Mouse (Mus musculus) heart, embryonic 12.5 days (tissue): Measurements from ENCODE around the gene Rab36. TPM values are rescaled to one million over a fixed set of nuclear protein-coding genes. Genes with fewer than 3 reads are reported as not detected.

Experiments used
- ATAC-seq: fragments of 200-750 bp; cut with Nextera tagmentation; 2 replicates; pipeline ENCODE4 v1.8.0; 2017; ENCODE audit warnings: moderate TSS enrichment, moderate library complexity; ENCODE audit not compliant: insufficient number of reproducible peaks, low FRiP score
- H3K27ac ChIP-seq: fragments of 300-500 bp; sonication (generic); 2 replicates; pipeline ENCODE4 v1.5.1; 2016; ENCODE audit warnings: mild to moderate bottlenecking, moderate library complexity; ENCODE audit not compliant: poor library complexity, severe bottlenecking
- H3K27me3 ChIP-seq: fragments of 300-500 bp; sonication (generic); replicated peaks from 2 replicates; pipeline ENCODE4 v1.6.1; 2016; ENCODE audit warnings: mild to moderate bottlenecking, moderate library complexity
- H3K36me3 ChIP-seq: fragments of 300-500 bp; sonication (generic); 2 replicates; pipeline ENCODE4 v1.6.1; 2016; ENCODE audit warnings: mild to moderate bottlenecking, moderate library complexity
- H3K4me1 ChIP-seq: fragments of 300-500 bp; sonication (generic); replicated peaks from 2 replicates; pipeline ENCODE4 v1.6.1; 2016; ENCODE audit warnings: mild to moderate bottlenecking
- H3K4me2 ChIP-seq: fragments of 300-500 bp; sonication (generic); 2 replicates; pipeline ENCODE4 v1.6.1; 2016; ENCODE audit warnings: mild to moderate bottlenecking, moderate library complexity
- H3K4me3 ChIP-seq: fragments of 300-500 bp; sonication (generic); 2 replicates; pipeline ENCODE4 v1.5.1; 2016; ENCODE audit warnings: mild to moderate bottlenecking
- H3K9ac ChIP-seq: fragments of 300-500 bp; sonication (generic); 2 replicates; pipeline ENCODE4 v1.6.1; 2016; ENCODE audit warnings: mild to moderate bottlenecking, moderate library complexity
- H3K9me3 ChIP-seq: fragments of 300-500 bp; sonication (generic); replicated peaks from 2 replicates; pipeline ENCODE4 v1.6.1; 2016; ENCODE audit warnings: mild to moderate bottlenecking, moderate library complexity
- WGBS: fragments of 180-500 bp; shearing (Covaris S2); methylation state at CpG from one replicate; pipeline ENCODE4 v1.1.7; 2016; 5-methylcytosine and 5-hydroxymethylcytosine counted together
- polyA plus RNA-seq: library from polyadenylated mRNA; unstranded; fragments of >200 nt; fragmentation: Nextera tagmentation; extraction: Ambion mirVana; gene quantifications from 2 replicates; pipeline ENCODE4 v1.2.1, GENCODE M21; 2016

Rab36 gene
- polyA plus RNA-seq, 1 experiment from 2014 or later = 4.8 TPM

DNA sequence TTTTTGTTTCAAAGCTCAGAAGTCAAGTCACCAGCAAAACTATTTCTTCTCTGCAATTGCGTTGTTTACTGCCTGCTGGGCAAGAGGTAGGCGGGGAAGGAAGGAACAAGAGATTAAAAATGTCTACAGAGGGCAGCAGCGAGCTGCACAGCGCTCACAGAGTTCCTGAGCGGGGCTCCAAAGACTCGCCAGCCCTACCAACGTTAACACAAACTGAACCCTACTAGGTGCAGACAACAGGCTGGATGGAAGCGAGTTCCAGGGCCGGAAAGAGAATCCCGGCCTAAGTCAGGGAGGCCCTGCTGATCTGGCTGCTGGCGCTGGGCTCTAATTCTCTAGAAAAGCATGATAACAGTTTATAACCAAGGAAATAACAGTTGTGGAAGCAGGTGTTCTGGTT is 22.5 kb downstream of the Rab36 start:
- ATAC-seq = peak; percentile 47; the same call in 1 of the 2 replicates
- Histone ChIP-seq H3K9me3 (no peaks in the 10 kb centered on the region), H3K4me2 (peak overlapping the region; percentile 90), H3K27me3 (peaks cover 14% of the 10 kb centered on the region), H3K4me3 (peak overlapping the region; percentile 95), H3K4me1 (peaks cover 54% of the 10 kb centered on the region), H3K27ac (no peak overlapping the region), H3K36me3 (0 out of 2 replicates have a peak, but pooled peaks cover 2% of the 10 kb centered on the region), H3K9ac (no peak overlapping the region)
- 1% methylated on average over 11 of the region's 11 CpGs for WGBS

DNA sequence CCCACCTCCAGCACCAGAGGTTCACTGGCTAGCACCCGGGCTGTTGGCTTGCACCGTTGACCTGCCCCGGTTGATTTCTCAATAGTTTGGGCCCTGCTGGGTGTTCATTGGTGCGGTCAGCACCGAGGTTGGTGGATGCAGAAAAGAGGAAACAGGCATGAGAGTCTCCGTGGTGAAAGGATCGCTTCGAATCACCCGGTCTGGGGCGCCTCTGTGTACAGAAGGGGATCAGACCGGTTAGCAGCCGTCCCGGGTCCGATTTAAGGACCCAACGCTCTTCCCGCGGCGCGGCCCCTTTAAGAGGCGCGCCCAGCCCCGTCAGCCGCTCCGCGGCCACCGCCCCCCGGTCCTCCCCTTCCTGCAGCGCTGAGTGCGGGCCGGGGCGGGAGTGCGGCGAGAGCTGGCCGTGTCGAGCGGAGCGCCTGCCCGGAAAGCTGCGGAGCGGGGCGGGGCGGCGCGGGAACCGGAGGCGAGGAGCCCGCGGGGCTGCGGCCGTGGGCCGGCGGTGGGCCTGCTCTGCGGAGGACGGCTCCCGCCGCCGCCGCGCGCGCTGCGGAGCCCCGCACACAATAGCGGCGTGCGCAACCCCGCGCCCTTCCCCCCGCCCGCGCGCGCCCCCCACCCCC is 23.5 kb downstream of the Rab36 start, which contains the start of gene Bcr:
Bcr (plus strand) TSS at position 376 of the 626 bp plus-strand sequence.
- WGBS = under 1% methylated on average over 46 of the region's 73 CpGs
- Histone ChIP-seq H3K27ac (peak within 1 kb of the TSS; percentile 58; the same call in 1 of the 2 replicates), H3K9ac (peak within 1 kb of the TSS; percentile 92), H3K4me1 (peaks cover 53% of the 10 kb centered on the region), H3K27me3 (peaks cover 14% of the 10 kb centered on the region), H3K9me3 (no peaks in the 10 kb centered on the region), H3K4me2 (peak within 1 kb of the TSS; percentile 90), H3K36me3 (peaks cover 9% of the 10 kb centered on the region; the same call in 1 of the 2 replicates), H3K4me3 (peak within 1 kb of the TSS; percentile 95)
- ATAC-seq = peak; percentile 85

DNA sequence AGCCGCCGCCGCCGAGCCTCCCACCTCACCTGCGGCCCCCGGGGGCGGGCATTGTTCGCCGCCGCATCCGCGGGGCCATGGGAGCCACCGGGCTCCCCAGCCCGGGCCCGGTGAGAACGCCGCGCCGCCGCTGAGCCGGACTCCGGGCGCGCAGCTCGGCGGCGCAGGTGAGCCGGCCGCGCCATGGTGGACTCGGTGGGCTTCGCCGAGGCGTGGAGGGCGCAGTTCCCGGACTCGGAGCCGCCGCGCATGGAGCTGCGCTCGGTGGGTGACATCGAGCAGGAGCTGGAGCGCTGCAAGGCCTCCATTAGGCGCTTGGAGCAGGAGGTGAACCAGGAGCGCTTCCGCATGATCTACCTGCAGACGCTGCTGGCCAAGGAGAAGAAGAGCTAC is 24.0 kb downstream of the Rab36 start:
- H3K4me1 ChIP-seq = peaks cover 57% of the 10 kb centered on the region
- peak overlapping the region; percentile 95 for H3K4me3 ChIP-seq
- peaks cover 14% of the 10 kb centered on the region for H3K27me3 ChIP-seq
- peak overlapping the region; percentile 58; the same call in 1 of the 2 replicates for H3K27ac ChIP-seq
- peak overlapping the region; percentile 90 for H3K4me2 ChIP-seq
- no peak for ATAC-seq
- under 1% methylated on average over 47 of the region's 48 CpGs for WGBS
- H3K9me3 ChIP-seq = no peaks in the 10 kb centered on the region
- peaks cover 15% of the 10 kb centered on the region; the same call in 1 of the 2 replicates for H3K36me3 ChIP-seq
- H3K9ac ChIP-seq = peak overlapping the region; percentile 92

DNA sequence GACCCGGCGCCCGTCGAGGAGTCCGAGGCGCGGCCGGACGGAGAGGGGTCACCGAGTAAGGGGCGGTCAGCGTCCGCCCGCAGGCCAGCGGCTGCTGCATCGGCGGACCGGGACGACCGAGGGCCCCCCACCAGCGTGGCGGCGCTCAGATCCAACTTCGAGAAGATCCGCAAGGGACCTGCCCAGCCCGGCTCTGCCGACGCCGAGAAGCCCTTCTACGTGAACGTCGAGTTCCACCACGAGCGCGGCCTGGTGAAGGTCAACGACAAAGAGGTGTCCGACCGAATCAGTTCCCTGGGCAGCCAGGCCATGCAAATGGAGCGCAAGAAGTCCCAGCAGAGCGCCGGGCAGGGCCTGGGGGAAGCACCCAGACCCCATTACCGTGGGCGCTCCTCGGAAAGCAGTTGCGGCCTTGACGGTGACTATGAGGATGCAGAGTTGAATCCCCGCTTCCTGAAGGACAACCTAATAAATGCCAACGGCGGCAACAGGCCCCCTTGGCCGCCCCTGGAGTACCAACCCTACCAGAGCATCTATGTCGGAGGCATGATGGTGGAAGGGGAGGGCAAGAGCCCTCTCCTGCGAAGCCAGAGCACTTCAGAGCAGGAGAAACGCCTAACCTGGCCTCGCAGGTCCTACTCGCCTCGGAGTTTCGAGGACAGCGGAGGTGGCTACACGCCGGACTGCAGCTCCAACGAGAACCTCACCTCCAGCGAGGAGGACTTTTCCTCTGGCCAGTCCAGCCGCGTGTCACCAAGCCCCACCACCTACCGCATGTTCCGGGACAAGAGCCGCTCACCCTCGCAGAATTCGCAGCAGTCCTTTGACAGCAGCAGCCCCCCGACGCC is 24.7 kb downstream of the Rab36 start:
- Histone ChIP-seq H3K27me3 (peaks cover 14% of the 10 kb centered on the region), H3K4me3 (peak overlapping the region; percentile 95), H3K36me3 (peaks cover 16% of the 10 kb centered on the region; the same call in 1 of the 2 replicates), H3K9ac (peak overlapping the region; percentile 92), H3K4me1 (peaks cover 59% of the 10 kb centered on the region), H3K9me3 (no peaks in the 10 kb centered on the region), H3K4me2 (peak overlapping the region; percentile 90), H3K27ac (no peak overlapping the region)
- no peak for ATAC-seq
- 2% methylated on average over 71 of the region's 71 CpGs for WGBS

DNA sequence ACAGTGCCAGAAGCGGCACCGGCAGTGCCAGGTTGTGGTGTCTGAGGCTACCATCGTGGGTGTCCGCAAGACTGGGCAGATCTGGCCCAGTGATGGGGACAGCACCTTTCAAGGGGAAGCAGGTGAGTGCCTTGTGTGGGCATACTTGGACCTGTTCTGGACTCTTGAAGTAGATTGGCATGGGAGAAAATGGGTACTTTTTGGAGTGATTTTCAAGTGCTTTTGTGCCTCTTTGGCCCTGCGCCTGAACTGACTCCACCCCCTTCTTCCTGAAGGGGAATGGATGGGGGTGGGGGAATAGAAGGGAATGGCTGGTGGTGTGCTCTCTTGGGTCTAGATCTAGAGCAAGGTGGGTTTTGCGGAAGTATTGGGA is 25.3 kb downstream of the Rab36 start:
- peaks cover 12% of the 10 kb centered on the region for H3K27me3 ChIP-seq
- ATAC-seq = no peak
- peaks cover 59% of the 10 kb centered on the region for H3K4me1 ChIP-seq
- H3K27ac ChIP-seq = no peak overlapping the region
- peak overlapping the region; percentile 92 for H3K9ac ChIP-seq
- peak overlapping the region; percentile 95 for H3K4me3 ChIP-seq
- peak overlapping the region; percentile 90 for H3K4me2 ChIP-seq
- WGBS = 15% methylated on average over 6 of the region's 6 CpGs
- peaks cover 16% of the 10 kb centered on the region; the same call in 1 of the 2 replicates for H3K36me3 ChIP-seq
- H3K9me3 ChIP-seq = no peaks in the 10 kb centered on the region

DNA sequence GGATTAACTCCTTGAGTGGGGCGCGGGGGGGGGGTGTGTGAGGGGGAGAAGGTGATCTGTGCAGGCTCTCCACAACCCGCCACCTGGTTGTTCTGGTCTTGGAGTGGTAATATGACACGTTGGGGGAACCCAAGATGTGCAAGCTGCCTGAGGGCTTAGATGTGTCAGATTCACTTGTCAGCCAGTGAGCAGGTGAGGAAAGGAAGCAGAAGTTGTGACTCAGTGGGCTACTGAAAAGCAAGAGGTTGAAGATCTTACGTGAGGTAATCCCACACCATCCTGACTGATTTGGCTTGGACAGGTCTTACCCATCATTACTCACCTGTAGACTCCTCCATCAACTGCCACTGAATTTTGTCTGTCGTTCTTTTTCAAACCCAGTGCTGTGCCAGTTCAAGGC is 25.8 kb downstream of the Rab36 start:
- H3K9me3 ChIP-seq = no peaks in the 10 kb centered on the region
- H3K4me2 ChIP-seq = peak overlapping the region; percentile 90
- peaks cover 16% of the 10 kb centered on the region; the same call in 1 of the 2 replicates for H3K36me3 ChIP-seq
- WGBS = 50% methylated on average over 6 of the region's 6 CpGs
- H3K27me3 ChIP-seq = peaks cover 10% of the 10 kb centered on the region
- peak overlapping the region; percentile 92; the same call in 1 of the 2 replicates for H3K9ac ChIP-seq
- H3K27ac ChIP-seq = no peak overlapping the region
- no peak for ATAC-seq
- H3K4me3 ChIP-seq = peak overlapping the region; percentile 95
- H3K4me1 ChIP-seq = peaks cover 63% of the 10 kb centered on the region

DNA sequence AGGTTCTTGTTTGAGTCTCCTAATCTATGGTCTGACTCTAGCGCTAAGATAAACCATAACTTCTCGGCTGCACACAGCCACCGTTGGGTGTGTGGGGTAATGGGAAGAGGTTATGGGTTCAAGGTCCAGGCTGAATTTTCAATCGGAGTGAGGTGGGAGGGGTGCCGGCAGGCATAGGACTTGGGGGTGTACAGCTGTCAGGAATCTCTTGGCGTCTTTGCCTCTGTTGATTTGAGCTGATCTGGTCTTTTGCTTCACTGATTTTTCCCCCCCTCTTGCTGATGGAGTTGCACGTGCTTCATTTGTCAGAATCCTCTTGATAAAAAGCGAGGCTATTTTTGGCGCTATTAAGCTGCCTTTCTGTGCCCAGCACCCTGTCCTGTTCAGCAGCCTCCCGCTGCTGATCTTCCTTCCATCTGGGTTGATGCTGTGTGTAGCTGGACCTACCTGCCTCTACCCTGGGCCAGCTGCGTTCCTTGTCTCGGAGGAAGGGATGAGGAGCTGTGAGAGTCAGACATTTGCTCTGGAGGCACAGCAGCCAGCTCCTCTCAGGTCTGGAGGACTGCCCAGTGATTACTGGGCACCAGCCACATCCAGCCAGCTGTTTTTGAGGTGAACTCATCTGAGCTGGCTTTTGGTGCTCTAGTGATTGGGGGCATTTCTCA is 26.6 kb downstream of the Rab36 start:
- peaks cover 71% of the 10 kb centered on the region for H3K4me1 ChIP-seq
- peaks cover 10% of the 10 kb centered on the region for H3K27me3 ChIP-seq
- peak overlapping the region; percentile 95 for H3K4me3 ChIP-seq
- no peak for ATAC-seq
- H3K4me2 ChIP-seq = peak overlapping the region; percentile 90
- H3K27ac ChIP-seq = no peak overlapping the region
- peaks cover 16% of the 10 kb centered on the region; the same call in 1 of the 2 replicates for H3K36me3 ChIP-seq
- H3K9me3 ChIP-seq = no peaks in the 10 kb centered on the region
- H3K9ac ChIP-seq = peak overlapping the region; percentile 46; the same call in 1 of the 2 replicates
- WGBS = 41% methylated on average over 12 of the region's 12 CpGs

DNA sequence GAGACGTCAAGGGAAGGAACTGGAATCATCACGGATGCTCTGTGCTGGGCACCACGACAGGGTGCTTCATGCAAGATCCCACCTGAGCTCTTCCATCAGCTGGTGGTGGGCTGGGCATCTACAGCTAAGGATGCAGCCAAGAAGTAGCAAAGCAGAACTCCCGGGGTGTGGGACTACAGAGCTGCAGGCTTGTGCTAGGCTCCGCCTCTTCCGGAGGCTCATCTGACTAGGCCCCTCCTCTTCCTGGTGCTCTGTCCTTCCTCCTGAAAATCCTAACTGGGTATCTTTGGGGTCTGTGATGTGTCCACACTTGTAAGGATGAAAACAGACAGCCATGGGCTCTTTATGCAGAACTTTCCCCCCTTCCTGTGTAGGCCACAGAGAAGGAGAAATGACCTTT is 28.8 kb downstream of the Rab36 start:
- Histone ChIP-seq H3K4me2 (no peak overlapping the region), H3K27me3 (peaks cover 10% of the 10 kb centered on the region), H3K9ac (no peak overlapping the region), H3K36me3 (peaks cover 16% of the 10 kb centered on the region; the same call in 1 of the 2 replicates), H3K4me1 (peaks cover 81% of the 10 kb centered on the region), H3K9me3 (no peaks in the 10 kb centered on the region), H3K4me3 (no peak overlapping the region), H3K27ac (no peak overlapping the region)
- ATAC-seq = no peak
- WGBS = 69% methylated on average over 6 of the region's 6 CpGs

DNA sequence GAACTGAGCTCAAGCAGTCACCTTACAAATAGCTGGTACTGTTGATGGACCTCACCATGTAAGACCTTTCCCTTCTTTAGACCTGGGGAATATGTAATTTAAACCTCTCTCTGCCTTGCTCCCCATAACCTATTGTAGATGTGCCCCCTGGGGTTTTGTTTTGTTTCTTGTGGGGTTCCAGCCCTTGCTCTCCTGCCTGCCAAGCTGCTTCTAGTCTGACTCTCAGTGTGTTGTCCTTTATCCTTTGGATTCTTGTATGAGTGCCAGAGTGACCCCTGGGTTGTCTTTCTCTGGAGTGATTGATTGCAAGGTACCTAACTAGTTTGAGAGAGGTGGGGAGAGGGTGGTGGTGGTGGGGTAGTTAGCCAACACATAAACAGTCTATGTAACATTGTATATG is 30.6 kb downstream of the Rab36 start:
- Histone ChIP-seq H3K36me3 (peaks cover 16% of the 10 kb centered on the region; the same call in 1 of the 2 replicates), H3K27me3 (peaks cover 2% of the 10 kb centered on the region), H3K27ac (no peak overlapping the region), H3K9ac (no peak overlapping the region), H3K4me3 (no peak overlapping the region), H3K9me3 (no peaks in the 10 kb centered on the region), H3K4me2 (no peak overlapping the region), H3K4me1 (peaks cover 81% of the 10 kb centered on the region)
- no peak for ATAC-seq

DNA sequence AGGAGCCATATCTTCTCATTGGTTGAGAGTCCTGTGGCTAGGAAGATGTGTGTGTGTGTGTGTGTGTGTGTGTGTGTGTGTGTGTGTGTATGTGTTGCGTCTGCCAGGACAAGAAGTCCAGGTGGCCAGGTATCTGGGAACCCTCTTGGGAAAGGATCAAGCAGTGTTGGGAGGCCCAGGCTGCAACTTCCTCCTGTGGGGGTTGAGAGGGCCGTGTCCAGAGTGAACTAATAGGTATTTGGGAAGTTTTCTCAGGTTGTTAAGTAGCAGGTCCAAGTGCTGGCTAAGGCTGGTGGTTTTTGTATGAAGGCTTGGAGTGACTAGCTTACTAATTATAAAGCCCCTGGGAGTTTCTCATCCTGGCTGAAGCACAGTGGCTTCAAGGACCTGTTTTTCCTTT is 31.2 kb downstream of the Rab36 start:
- H3K4me1 ChIP-seq = peaks cover 74% of the 10 kb centered on the region
- H3K4me2 ChIP-seq = no peak overlapping the region

More for the DNA sequence above, 31.2 kb downstream of the Rab36 start:
- H3K9ac ChIP-seq = 0 out of 2 replicates have a peak overlapping the region, but pooled peaks have one; percentile 5
- H3K4me3 ChIP-seq = no peak overlapping the region
- no peak overlapping the region for H3K27ac ChIP-seq
- H3K9me3 ChIP-seq = no peaks in the 10 kb centered on the region
- H3K27me3 ChIP-seq = no peaks in the 10 kb centered on the region; the same call in 1 of the 2 replicates
- 51% methylated on average over 2 of the region's 2 CpGs for WGBS
- no peak for ATAC-seq
- peaks cover 16% of the 10 kb centered on the region; the same call in 1 of the 2 replicates for H3K36me3 ChIP-seq
